Comparison of ENCODE assay signal across 10 mouse cellular contexts in the genomic region with DNA sequence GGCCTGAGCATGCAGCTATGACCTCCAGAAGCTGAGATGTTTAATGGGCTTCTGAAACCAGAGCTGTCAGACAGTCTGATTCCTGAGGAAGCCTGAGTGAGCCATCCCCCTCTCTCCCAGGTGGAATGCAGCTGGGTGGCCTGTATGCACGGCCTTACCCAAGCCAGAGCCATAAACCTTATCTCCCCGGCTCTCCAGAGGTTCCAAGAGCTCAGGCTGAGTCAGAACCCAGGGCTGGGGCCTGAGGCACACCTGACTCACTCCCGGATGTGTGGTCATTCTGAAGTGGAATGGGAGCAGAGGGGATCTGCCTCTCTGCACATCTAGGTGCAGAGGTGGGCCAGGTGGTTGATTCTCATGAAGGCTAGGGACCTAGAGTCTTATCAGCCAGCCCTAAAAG. TPM values are rescaled to one million over a fixed set of nuclear protein-coding genes. Genes with fewer than 3 reads are reported as not detected.
DNase-seq lines count a peak whose midpoint lies in the region; ATAC-seq and TF ChIP-seq lines count a peak whose summit lies in the region.
"Had no signal": no experiment of that assay in that cellular context is flagged by ENCODE, and none has a peak within 500 bp of the region (broad histone marks: within the 10 kb centered on the region; RNA-seq: fewer than 3 reads in every experiment).

No protein-coding gene starts in this region.

- peak overlapping the region; percentile 32; the same call in 1 of the 2 replicates for H3K27ac ChIP-seq in forebrain, embryonic 10.5 days
- H3K27ac ChIP-seq in forebrain, embryonic 12.5 days: no peak overlapping the region
- peak overlapping the region; percentile 84 for H3K27ac ChIP-seq in kidney, embryonic 16.5 days (ENCODE audit: low read length)
- no peak overlapping the region for H3K27ac ChIP-seq in MEL (ENCODE audit: control insufficient read depth, low read depth, low read length)
- H3K27ac ChIP-seq in lung, embryonic 16.5 days (ENCODE audit: low read length): peak overlapping the region; percentile 96
- H3K27ac ChIP-seq: forebrain, embryonic 13.5 days had no signal

- H3K4me3 ChIP-seq in forebrain, embryonic 10.5 days: no peak overlapping the region
- H3K4me3 ChIP-seq in forebrain, embryonic 12.5 days (replicated peaks): no peak overlapping the region
- H3K4me3 ChIP-seq in kidney, embryonic 16.5 days (ENCODE audit: low read length): no peak overlapping the region
- H3K4me3 ChIP-seq in MEL (ENCODE audit: control insufficient read depth in 1 of 2, insufficient read depth in 1 of 2, low read depth in 2 of 2, low read length in 2 of 2): no peak overlapping the region
- no peak overlapping the region for H3K4me3 ChIP-seq in lung, embryonic 16.5 days (ENCODE audit: low read length)
- H3K4me3 ChIP-seq: forebrain, embryonic 13.5 days had no signal

- no peak for DNase-seq in forebrain, embryonic 10.5 days (ENCODE audit: extremely low spot score, low spot score)
- DNase-seq in kidney, adult 9 months: no peak
- DNase-seq in MEL (ENCODE audit: low read depth, low spot score): peak; percentile 59
- DNase-seq in left cerebral cortex, postnatal 36 days (ENCODE audit: low spot score in 2 of 2): no peak
- no peak for DNase-seq in right cerebral cortex, postnatal 10 days (ENCODE audit: low spot score in 2 of 2)
- DNase-seq: gastrocnemius, postnatal 36 days had no signal

- no peaks in the 10 kb centered on the region for H3K79me2 ChIP-seq in MEL (ENCODE audit: control insufficient read depth, insufficient read depth, low read length, poor library complexity)

- H3K4me1 ChIP-seq in forebrain, embryonic 10.5 days: peaks cover 41% of the 10 kb centered on the region
- peaks cover 8% of the 10 kb centered on the region; the same call in 1 of the 2 replicates for H3K4me1 ChIP-seq in forebrain, embryonic 12.5 days
- peaks cover 25% of the 10 kb centered on the region; the same call in 1 of the 2 replicates for H3K4me1 ChIP-seq in kidney, embryonic 16.5 days (ENCODE audit: insufficient read depth, low read length)
- peaks cover 4 to 42% of the 10 kb centered on the region in 2 experiments for H3K4me1 ChIP-seq in MEL (ENCODE audit: control insufficient read depth in 1 of 2, insufficient read depth in 2 of 2, low read length in 2 of 2)
- peaks cover 17% of the 10 kb centered on the region for H3K4me1 ChIP-seq in lung, embryonic 16.5 days (replicated peaks; ENCODE audit: control insufficient read depth, insufficient read depth, low read length)

- no peaks in the 10 kb centered on the region for H3K36me3 ChIP-seq in forebrain, embryonic 10.5 days (replicated peaks)
- no peaks in the 10 kb centered on the region for H3K36me3 ChIP-seq in forebrain, embryonic 12.5 days (replicated peaks)
- no peaks in the 10 kb centered on the region for H3K36me3 ChIP-seq in kidney, embryonic 16.5 days (ENCODE audit: insufficient read depth, low read length)
- peaks cover 0 to 27% of the 10 kb centered on the region in 2 experiments; a peak in 2 of 4 replicates for H3K36me3 ChIP-seq in MEL (ENCODE audit: control insufficient read depth in 1 of 2, insufficient read depth in 2 of 2, low read length in 2 of 2)
- H3K36me3 ChIP-seq in lung, embryonic 16.5 days (ENCODE audit: control insufficient read depth, insufficient read depth, low read length): no peaks in the 10 kb centered on the region

- intact Hi-C loops in left cerebral cortex, postnatal 36 days (cut with DNase I): no loop called here

- 50% methylated on average over 3 of the region's 3 CpGs for WGBS in forebrain, embryonic 10.5 days
- 54% methylated on average over 3 of the region's 3 CpGs for WGBS in forebrain, embryonic 12.5 days
- WGBS in kidney, embryonic 16.5 days: 12% methylated on average over 3 of the region's 3 CpGs
- WGBS in lung, embryonic 16.5 days: 18% methylated on average over 3 of the region's 3 CpGs

- H3K4me2 ChIP-seq in forebrain, embryonic 12.5 days: no peak overlapping the region
- H3K4me2 ChIP-seq in kidney, embryonic 16.5 days (replicated peaks; ENCODE audit: low read depth, low read length): no peak overlapping the region
- H3K4me2 ChIP-seq in lung, embryonic 16.5 days (ENCODE audit: low read depth, low read length): no peak overlapping the region
- H3K4me2 ChIP-seq: forebrain, embryonic 13.5 days had no signal

- no peak for ATAC-seq in forebrain, embryonic 12.5 days (ENCODE audit: low FRiP score)
- ATAC-seq in kidney, embryonic 16.5 days (ENCODE audit: low FRiP score, low TSS enrichment): peak; percentile 26; the same call in 1 of the 2 replicates
- peak; percentile 61 for ATAC-seq in lung, embryonic 16.5 days (ENCODE audit: low read depth)
- ATAC-seq: forebrain, embryonic 13.5 days had no signal

- H3K9ac ChIP-seq in forebrain, embryonic 12.5 days: no peak overlapping the region
- 0 out of 2 replicates have a peak overlapping the region, but pooled peaks have one; percentile 10 for H3K9ac ChIP-seq in kidney, embryonic 16.5 days (replicated peaks; ENCODE audit: low read length)
- H3K9ac ChIP-seq in MEL (ENCODE audit: control insufficient read depth, low read depth, low read length, poor library complexity, severe bottlenecking): 0 out of 2 replicates have a peak overlapping the region, but pooled peaks have one; percentile 1
- peak overlapping the region; percentile 31; the same call in 1 of the 2 replicates for H3K9ac ChIP-seq in lung, embryonic 16.5 days (ENCODE audit: low read length)
- H3K9ac ChIP-seq: forebrain, embryonic 13.5 days had no signal

- H3K9me3 ChIP-seq in forebrain, embryonic 10.5 days: no peaks in the 10 kb centered on the region
- H3K9me3 ChIP-seq in forebrain, embryonic 12.5 days: no peaks in the 10 kb centered on the region
- no peaks in the 10 kb centered on the region for H3K9me3 ChIP-seq in kidney, embryonic 16.5 days (ENCODE audit: low read length)
- H3K9me3 ChIP-seq in MEL (replicated peaks; ENCODE audit: insufficient read depth, low read length): no peaks in the 10 kb centered on the region
- no peaks in the 10 kb centered on the region for H3K9me3 ChIP-seq in lung, embryonic 16.5 days (ENCODE audit: control insufficient read depth, low read length)
- H3K9me3 ChIP-seq: forebrain, embryonic 13.5 days had no signal

- H3K27me3 ChIP-seq in forebrain, embryonic 10.5 days (ENCODE audit: poor library complexity, severe bottlenecking): no peaks in the 10 kb centered on the region; the same call in 1 of the 2 replicates
- peaks cover 12% of the 10 kb centered on the region for H3K27me3 ChIP-seq in forebrain, embryonic 12.5 days
- H3K27me3 ChIP-seq in kidney, embryonic 16.5 days (ENCODE audit: insufficient read depth, low read length): no peaks in the 10 kb centered on the region
- no peaks in the 10 kb centered on the region for H3K27me3 ChIP-seq in MEL (ENCODE audit: control insufficient read depth in 1 of 2, insufficient read depth in 2 of 2, low read length in 2 of 2)
- H3K27me3 ChIP-seq in lung, embryonic 16.5 days (ENCODE audit: control insufficient read depth, insufficient read depth, low read depth, low read length): no peaks in the 10 kb centered on the region

- no peak for TF ChIP-seq RAD21 in MEL (IDR thresholded peaks at IDR 0.05; ENCODE audit: low read depth, low read length)

- no peak for TF ChIP-seq CTCF in MEL (IDR thresholded peaks at IDR 0.05 in 2 of 3, conservative IDR thresholded peaks at IDR 0.05 in 1 of 3; ENCODE audit: control insufficient read depth in 1 of 3, insufficient read depth in 1 of 3, low read depth in 2 of 3, low read length in 3 of 3, poor library complexity in 1 of 3, severe bottlenecking in 1 of 3)

- TF ChIP-seq EP300 in MEL (IDR thresholded peaks at IDR 0.05; ENCODE audit: low read depth in 1 of 2, low read length in 2 of 2): no peak

- no peak for TF ChIP-seq POLR2A in MEL (IDR thresholded peaks at IDR 0.05; ENCODE audit: control insufficient read depth in 1 of 2, insufficient read depth in 1 of 2, low read depth in 1 of 2, low read length in 2 of 2, poor library complexity in 1 of 2)

TF ChIP-seq in MEL, 35 proteins besides CTCF, POLR2A, EP300 and RAD21:
- TF ChIP-seq GATA1 (IDR thresholded peaks at IDR 0.05; ENCODE audit: low read depth, low read length): peak; percentile 21; the same call in 1 of the 2 replicates
- TF ChIP-seq ZC3H11A (IDR thresholded peaks at IDR 0.05; ENCODE audit: low read depth, low read length): no peak

RNA-seq across cellular contexts. Expression of a gene that starts 11.8 kb away (rescaled TPM):
- polyA plus RNA-seq in forebrain, embryonic 10.5 days (2016; fragmentation: Nextera tagmentation; extraction: Ambion mirVana): 32.6 and 35.6 TPM in 2 replicates
- polyA plus RNA-seq in forebrain, embryonic 12.5 days (2016; fragmentation: Nextera tagmentation; extraction: Ambion mirVana): 10.0 and 13.4 TPM in 2 replicates
- 267 and 282 TPM in 2 replicates for polyA plus RNA-seq in kidney, embryonic 16.5 days (2015; fragmentation: Nextera tagmentation; extraction: Ambion mirVana)
- 0.69 and 0.75 TPM in 2 replicates for total RNA-seq in MEL (2012; rRNA removed)
- polyA plus RNA-seq in MEL (2012; ENCODE audit: insufficient read depth in 1 of 2, insufficient read length in 2 of 2, low read depth in 1 of 2, low replicate concordance in 2 of 2, missing spikeins in 1 of 2): under 1 TPM in 1 of 2 experiments, not detected in 1; 0.93 TPM
- polyA plus RNA-seq in lung, embryonic 16.5 days (2015; fragmentation: Nextera tagmentation; extraction: Ambion mirVana): 402 and 445 TPM in 2 replicates
- not detected for total RNA-seq in left cerebral cortex, postnatal 36 days (2021)

RNA-seq across cellular contexts. Expression of a gene that starts 11.9 kb away (rescaled TPM):
- polyA plus RNA-seq in forebrain, embryonic 10.5 days (2016; fragmentation: Nextera tagmentation; extraction: Ambion mirVana): 34.4 and 37.1 TPM in 2 replicates
- polyA plus RNA-seq in forebrain, embryonic 12.5 days (2016; fragmentation: Nextera tagmentation; extraction: Ambion mirVana): 9.4 and 13.6 TPM in 2 replicates
- 216 and 223 TPM in 2 replicates for polyA plus RNA-seq in kidney, embryonic 16.5 days (2015; fragmentation: Nextera tagmentation; extraction: Ambion mirVana)
- 0.08 TPM in 1 of 2 replicates, not detected in the other for total RNA-seq in MEL (2012; rRNA removed)
- not detected for polyA plus RNA-seq in MEL (2012; ENCODE audit: insufficient read depth in 1 of 2, insufficient read length in 2 of 2, low read depth in 1 of 2, low replicate concordance in 2 of 2, missing spikeins in 1 of 2)
- polyA plus RNA-seq in lung, embryonic 16.5 days (2015; fragmentation: Nextera tagmentation; extraction: Ambion mirVana): 263 and 293 TPM in 2 replicates
- total RNA-seq in left cerebral cortex, postnatal 36 days (2021): under 1 TPM in 1 of 2 experiments, not detected in 1; 0.22 TPM

RNA-seq across cellular contexts. Expression of a gene that starts 57.5 kb away (rescaled TPM):
- polyA plus RNA-seq in forebrain, embryonic 10.5 days (2016; fragmentation: Nextera tagmentation; extraction: Ambion mirVana): 140 and 143 TPM in 2 replicates
- polyA plus RNA-seq in forebrain, embryonic 12.5 days (2016; fragmentation: Nextera tagmentation; extraction: Ambion mirVana): 109 TPM in 2 replicates
- 137 and 140 TPM in 2 replicates for polyA plus RNA-seq in kidney, embryonic 16.5 days (2015; fragmentation: Nextera tagmentation; extraction: Ambion mirVana)
- total RNA-seq in MEL (2012; rRNA removed): 561 and 633 TPM in 2 replicates
- polyA plus RNA-seq in MEL (2012; ENCODE audit: insufficient read depth in 1 of 2, insufficient read length in 2 of 2, low read depth in 1 of 2, low replicate concordance in 2 of 2, missing spikeins in 1 of 2): 100 to 1,000 TPM; 464 to 790 TPM
- polyA plus RNA-seq in lung, embryonic 16.5 days (2015; fragmentation: Nextera tagmentation; extraction: Ambion mirVana): 122 and 123 TPM in 2 replicates
- total RNA-seq in left cerebral cortex, postnatal 36 days (2021): 100 to 1,000 TPM; 157 to 165 TPM

Comparison
In these comparisons a context has a peak if more than half of its experiments do, and no peak if none do; other contexts are left out.
1. H3K27ac ChIP-seq: peak in forebrain, embryonic 10.5 days (single experiment), kidney, embryonic 16.5 days (single experiment) and lung, embryonic 16.5 days (single experiment); none in forebrain, embryonic 12.5 days (single experiment) and MEL (single experiment).
2. RNA of a gene that starts 11.9 kb away (polyA plus RNA-seq): 263 to 293 TPM in lung, embryonic 16.5 days, 216 to 223 TPM in kidney, embryonic 16.5 days, 34.4 to 37.1 TPM in forebrain, embryonic 10.5 days and 9.4 to 13.6 TPM in forebrain, embryonic 12.5 days; not detected in MEL; every median in the first group is over 10 times any median in the second.